Mouse (Mus musculus) common myeloid progenitor, adult 5-6 weeks (primary cell): ENCODE measurements around the gene Olfr286. TPM values are rescaled to one million over a fixed set of nuclear protein-coding genes. Genes with fewer than 3 reads are reported as not detected.
A peak's percentile ranks its signal among the peaks of the same experiment; 100 is the strongest.

Source experiments
- ATAC-seq: replicated peaks from 2 replicates; pipeline ENCODE4 v1.8.0; 2016; ENCODE audit warnings: low read depth, mild to moderate bottlenecking, moderate TSS enrichment, inconsistent platforms; ENCODE audit not compliant: poor library complexity, severe bottlenecking
- total RNA-seq: library from RNA; stranded (forward); fragments of 200-1000, 187-1606 nt; gene quantifications from 2 replicates; pipeline ENCODE4 v1.2.3, GENCODE M21; 2017

Gene Olfr286
- total RNA-seq, result not detected in 2 replicates

DNA sequence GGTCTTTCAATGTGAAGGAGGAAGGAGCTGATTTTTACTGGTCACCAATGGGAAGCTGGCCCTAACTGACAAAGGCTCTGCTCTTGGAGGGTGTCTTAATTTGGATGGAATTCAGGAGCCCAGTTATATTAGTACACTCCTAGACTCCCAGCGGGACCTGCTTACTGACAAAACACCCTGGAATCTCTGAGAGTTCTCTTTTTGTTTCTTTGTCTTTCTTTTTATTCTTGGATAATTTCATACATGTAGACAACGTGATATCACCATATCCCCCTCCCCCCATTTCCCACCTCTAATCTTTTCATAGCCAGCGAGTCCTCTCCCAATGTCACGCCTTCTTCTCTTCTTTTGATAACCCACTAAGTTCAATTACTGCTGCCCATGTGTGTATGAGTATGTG is at the start of gene Olfr286:
Gene Olfr286 (minus strand): TSS at position 101 of the 400 bp plus-strand sequence.
- ATAC-seq, result no peak

GRCm38 (mm10) chr15:98257776-98258175 is 23.5 kb upstream of the Olfr286 start:
- no peak for ATAC-seq

DNA sequence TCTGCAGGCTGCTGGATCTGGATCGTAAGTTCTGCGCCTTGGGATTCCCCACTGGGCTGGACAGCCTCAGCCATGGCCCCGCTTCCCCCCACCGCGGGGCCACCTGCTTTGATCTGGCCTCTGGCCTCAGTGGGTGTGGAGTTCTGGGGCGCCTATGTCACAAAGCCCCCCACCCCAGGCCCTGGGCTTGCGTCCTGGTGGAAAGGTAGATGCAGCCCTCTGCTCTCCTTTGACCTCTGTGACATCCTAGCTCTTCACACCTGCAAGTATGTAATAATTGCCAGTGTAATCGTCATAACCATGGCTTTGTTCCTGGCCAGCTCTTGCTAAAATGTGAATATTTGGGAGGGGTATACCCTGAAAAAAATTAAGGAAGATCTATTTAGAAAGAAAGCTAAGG is 22.9 kb upstream of the Olfr286 start, which contains the start of gene H1fnt:
Gene H1fnt (minus strand): TSS at position 101 of the 400 bp plus-strand sequence.
- no peak for ATAC-seq

DNA sequence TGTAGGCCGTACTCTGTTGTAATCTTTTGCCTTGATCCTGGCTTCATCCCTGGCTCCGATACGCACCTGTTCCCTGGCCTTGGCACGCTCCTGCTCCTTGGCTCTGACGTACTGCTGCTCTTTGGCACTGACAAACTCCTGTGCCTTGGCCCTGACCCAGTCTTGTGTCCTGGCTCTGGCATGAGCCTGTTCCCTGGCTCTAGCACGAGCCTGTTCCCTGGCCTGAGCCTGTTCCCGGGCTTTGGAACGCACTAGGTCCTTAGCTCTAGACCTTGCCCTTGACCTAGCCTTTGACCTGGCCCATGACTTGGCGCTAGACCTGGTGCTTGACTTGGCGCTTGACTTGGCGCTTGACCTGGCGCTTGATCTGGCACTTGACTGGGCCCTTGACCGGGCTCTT is 22.0 kb upstream of the Olfr286 start:
- no peak for ATAC-seq

DNA sequence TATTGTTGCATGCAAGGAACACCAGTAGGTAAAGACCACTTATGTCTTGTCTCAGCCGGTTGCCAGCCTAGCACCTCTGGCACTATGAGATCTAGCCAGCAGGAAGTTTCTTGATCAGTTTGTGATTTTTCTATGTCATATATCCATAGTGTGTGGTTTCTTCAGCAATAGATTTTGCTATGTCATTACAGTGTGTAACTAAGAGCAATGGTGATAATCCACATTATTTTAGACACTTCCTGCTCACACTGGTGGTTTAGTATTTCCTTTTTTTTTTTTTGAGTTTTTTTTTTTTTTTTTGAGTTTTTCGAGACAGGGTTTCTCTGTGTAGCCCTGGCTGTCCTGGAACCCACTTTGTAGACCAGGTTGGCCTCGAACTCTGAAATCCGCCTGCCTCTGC is 1.2 kb upstream of the Olfr286 start:
- peak; percentile 72 for ATAC-seq

- no peak for ATAC-seq
Measured at GRCm38 (mm10) chr15:98226096-98226495, 8.2 kb downstream of the Olfr286 start.

- ATAC-seq, result no peak
Measured at GRCm38 (mm10) chr15:98225610-98226009, 8.6 kb downstream of the Olfr286 start.

- ATAC-seq, result no peak
Measured at GRCm38 (mm10) chr15:98222377-98222776, 11.9 kb downstream of the Olfr286 start.

DNA sequence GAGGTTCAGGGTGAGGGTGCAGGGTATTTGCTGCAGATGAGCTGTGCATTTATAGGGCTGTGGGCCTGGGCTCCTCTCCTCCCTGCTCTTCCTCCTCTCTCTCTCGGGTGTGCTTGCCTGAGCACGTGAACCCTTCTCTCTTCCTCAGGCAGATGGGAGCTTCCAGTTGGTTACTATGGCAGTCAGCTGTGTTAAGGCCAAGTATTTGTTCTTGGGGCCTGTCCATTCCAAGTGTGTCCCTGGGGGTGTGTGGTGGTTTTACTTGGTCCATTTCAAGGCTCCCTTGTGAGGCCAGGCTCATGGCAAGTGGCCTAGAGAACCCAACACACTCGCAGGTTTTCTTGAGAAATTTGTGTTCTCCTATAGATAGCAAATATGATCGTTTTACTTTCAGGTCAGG is 13.4 kb downstream of the Olfr286 start, which contains the start of the genes Gm44579 and Olfr287:
Gene Gm44579 (minus strand): TSS at position 101 of the 400 bp plus-strand sequence.
Gene Olfr287 (minus strand): TSS at position 180 of the 400 bp plus-strand sequence.
- ATAC-seq, result no peak

- no peak for ATAC-seq
Measured at GRCm38 (mm10) chr15:98214130-98214529, 20.1 kb downstream of the Olfr286 start.

DNA sequence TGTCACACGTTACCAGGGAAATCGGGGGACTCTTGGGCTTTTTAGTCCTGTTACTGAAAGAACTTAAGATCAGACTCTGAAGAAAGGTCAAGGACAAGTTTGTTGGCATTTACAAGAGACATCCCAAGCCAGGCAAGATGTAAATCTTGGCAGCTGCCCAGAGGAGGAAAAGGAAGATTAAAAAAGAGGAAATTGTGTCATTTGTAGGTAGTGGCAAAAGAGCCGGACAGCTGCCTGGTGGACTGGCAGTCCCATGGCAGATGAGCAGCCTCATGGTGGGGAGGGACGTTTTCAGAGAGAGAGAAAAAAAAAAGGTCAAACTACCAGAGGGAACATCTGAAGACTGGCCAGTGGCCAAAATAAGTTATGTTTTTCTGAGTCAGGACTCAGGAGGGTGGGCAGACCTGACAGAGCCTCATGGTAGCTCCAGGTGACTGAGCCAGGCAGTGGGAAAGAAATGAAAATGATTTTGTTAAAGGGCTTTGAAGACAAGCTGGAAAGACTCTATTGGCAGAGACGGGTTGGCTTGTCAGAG is 20.8 kb downstream of the Olfr286 start:
- no peak for ATAC-seq

DNA sequence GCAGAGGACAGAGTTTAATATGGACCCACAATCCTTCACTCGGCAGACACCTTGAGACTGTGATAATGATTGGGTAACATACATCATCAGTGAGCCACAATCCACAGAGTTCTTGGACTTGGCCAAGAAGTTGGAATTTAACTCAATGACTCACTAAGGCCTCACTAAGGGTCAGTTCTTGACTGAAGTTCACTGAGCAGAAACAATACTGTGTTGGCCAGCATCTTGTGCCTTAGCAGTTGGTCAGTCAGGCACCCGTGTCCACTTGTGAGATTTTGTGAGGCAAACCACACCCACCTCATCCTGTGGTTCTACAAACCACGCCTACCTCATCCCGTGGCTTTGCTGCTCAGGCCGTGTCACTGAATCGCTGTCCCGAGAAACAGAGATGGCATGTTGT is 24.6 kb downstream of the Olfr286 start:
- no peak for ATAC-seq

DNA sequence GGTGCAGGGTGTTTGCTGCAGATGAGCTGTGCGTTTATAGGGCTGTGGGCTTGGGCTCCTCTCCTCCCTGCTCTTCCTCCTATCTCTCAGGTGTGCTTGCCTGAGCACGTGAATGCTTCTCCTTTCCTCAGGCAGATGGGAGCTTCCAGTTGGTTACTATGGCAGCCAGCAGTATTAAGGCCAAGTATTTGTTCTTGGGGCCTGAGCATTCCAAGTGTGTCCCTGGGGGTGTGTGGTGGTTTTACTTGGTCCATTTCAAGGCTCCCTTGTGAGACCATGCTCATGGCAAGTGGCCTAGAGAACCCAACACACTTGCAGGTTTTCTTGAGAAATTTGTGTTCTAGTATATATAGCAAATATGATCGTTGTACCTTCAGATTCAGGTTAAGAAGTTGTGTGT is 38.8 kb downstream of the Olfr286 start, which contains the start of gene Olfr288:
Gene Olfr288 (minus strand): TSS at position 101 of the 400 bp plus-strand sequence.
- ATAC-seq, result no peak

GRCm38 (mm10) chr15:98184456-98184855 is 49.8 kb downstream of the Olfr286 start:
- no peak for ATAC-seq

DNA sequence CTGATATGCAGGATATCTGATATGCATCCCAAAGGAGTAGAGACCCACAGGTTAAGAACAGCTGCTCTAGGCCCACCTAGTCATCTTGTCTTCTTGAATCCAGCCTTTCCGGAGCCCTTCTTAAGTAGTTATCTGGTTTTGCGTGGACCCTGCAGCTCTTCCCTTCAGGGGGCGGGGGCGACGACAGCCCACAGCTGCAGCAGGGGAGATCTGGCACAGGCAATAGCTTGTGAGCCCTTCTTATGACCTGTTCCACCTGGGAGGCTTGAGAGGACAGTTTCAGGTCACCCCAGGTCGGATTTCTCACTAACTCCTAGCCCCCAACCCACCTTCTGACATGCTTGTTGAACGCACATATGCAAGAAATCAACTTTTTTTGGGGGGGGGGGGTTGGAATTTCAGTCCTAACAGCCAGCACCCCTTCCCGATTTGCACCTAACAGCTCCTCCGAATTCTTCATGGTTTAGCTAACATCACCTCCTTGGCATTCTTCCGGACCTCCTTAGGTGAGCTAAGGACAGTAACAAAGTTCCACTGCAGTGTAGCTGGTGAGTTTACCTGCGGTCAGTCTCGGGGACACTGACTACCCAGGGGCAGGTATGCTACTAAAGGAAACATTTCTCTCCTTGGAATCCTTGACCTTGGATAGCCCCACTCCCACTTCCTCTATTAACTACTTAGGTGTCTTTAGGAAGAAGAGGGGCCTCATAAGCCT is 52.2 kb downstream of the Olfr286 start:
- no peak for ATAC-seq

DNA sequence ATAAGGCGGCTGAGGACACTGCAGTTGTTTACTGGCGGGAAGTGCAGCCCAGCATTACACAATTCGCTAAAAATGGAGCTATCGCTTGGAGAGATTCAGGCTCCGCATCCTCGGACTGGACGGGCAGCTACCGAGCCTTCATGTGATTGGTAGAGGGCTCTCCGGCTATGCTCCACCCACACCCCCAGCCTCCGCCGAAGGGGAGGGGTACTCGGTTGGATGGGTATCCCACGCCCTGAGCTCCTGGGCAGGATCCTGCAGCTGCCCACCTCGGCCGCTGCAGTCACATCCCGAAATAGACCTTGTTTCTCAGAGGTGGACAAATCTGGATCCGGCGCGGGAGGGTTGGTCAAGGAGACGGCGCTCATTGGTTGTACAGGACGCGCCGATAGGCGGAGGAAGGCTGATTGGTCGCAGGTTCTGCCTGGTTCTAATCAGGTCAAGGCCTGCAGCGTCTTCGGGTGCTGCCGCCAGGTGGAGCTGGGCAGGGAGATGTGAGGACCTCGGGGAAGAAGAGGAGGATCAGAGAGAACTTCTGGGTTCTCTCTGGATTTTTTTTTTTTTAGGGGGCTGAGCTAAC is 53.0 kb downstream of the Olfr286 start:
- ATAC-seq, result peak; percentile 98

DNA sequence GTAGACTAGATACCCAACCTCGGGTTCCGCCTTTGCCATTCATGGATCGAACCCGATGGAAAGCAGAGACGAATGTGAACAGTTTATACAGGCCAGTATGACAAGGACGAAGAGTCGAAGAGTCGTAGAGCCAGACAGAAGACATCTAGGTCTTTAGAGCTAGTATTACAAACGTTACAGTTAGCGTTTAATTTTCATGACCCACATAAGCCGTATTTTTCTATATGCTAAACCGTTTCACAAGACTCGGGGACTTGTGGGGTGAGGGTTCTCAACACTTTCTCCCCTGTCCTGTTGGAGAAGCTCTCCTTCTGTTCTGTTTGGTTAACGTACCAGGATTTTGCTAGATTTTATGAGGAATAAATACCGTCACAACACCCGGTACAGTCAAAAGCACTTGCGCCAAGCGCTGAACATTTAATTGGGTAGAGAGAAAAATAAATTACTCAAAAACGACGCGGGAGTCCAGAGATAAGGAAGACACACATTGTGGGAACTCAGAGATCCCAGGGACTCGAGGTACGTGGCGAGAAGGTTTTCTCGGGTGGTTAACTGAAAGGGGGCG is 53.6 kb downstream of the Olfr286 start:
- ATAC-seq, result no peak

DNA sequence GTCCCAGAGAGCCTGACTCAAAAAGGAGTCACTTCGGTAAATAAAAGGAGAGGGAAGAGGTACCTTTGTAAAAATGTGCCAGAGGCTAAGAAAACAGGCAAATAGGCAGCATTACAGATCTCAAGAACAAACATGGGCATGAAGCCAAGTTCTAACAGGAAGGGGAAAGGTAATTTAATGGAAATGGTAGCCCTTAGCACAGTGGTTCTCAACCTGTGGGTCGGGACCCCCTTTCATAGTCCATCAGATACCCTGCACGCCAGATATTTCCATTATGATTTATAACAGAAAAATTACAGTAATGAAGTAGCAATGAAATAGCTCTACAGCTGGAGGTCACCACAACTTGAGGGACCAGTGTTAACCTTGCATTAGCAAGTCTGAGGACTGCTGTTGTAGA is 56.9 kb downstream of the Olfr286 start:
- ATAC-seq, result no peak
